Mouse (Mus musculus) liver, adult 2 months (tissue): Measurements from ENCODE around the gene Sh3rf3.

Experiments
- CTCF ChIP-seq: fragments of 200-500 bp; IDR thresholded peaks from 2 replicates; pipeline ENCODE4 v1.5.1; 2011; ENCODE audit warnings: low read depth, low read length, control low read depth
- POLR2A ChIP-seq: fragments of 200-500 bp; IDR thresholded peaks from 2 replicates; pipeline ENCODE4 v1.6.1; 2011; ENCODE audit warnings: low read length, control low read depth; ENCODE audit not compliant: insufficient read depth; ENCODE audit errors: extremely low read depth

DNA sequence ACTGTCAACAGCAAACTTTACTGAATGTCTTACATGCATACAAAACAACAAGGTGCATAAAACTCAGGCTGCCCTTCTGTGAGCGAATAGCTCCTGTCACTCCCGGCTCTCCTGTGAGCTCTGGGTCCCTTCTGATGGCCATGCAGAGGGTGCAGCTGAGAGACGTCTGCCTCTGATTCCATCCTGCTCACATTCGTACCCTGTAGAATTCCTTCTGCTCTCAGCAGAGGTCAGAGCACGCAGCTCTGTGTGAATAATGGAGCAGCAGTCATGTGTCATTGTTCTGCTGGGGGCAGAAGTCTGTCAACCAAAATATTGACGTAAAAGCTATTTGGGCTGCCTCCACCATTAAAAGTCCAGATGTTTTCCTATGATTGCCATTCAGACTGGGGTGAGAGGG lies 243.1 kb downstream of the Sh3rf3 start:
- TF ChIP-seq CTCF (no peak), POLR2A (no peak)
